In genomic region chr5:75561231-75561630, GRCm38 (mm10) we compare ENCODE assay signal across 26 mouse cellular contexts.
"Had no signal": no experiment of that assay in that cellular context is flagged by ENCODE, and none has a peak within 500 bp of the region (broad histone marks: within the 10 kb centered on the region; RNA-seq: fewer than 3 reads in every experiment).

No protein-coding gene starts in this region.

- H3K9ac ChIP-seq: heart, embryonic 12.5 days; hindbrain, embryonic 12.5 days; hindbrain, embryonic 14.5 days; intestine, embryonic 15.5 days; limb, embryonic 13.5 days; limb, embryonic 15.5 days; liver, embryonic 12.5 days; liver, embryonic 14.5 days had no signal

- DNase-seq: gastrocnemius, postnatal 10 days; gastrocnemius, postnatal 25 days; heart, adult 18-20 months; heart, postnatal 10 days; heart, postnatal 4 days; kidney, adult 18-20 months; kidney, adult 8-10 months; kidney, postnatal 10 days; kidney, postnatal 25 days; kidney, postnatal 4 days; left cerebral cortex, postnatal 4 days had no signal

- H3K9me3 ChIP-seq: heart, embryonic 10.5 days; heart, embryonic 12.5 days; hindbrain, embryonic 10.5 days; hindbrain, embryonic 12.5 days; intestine, embryonic 15.5 days; limb, embryonic 13.5 days; limb, embryonic 15.5 days; liver, embryonic 12.5 days had no signal

- H3K27me3 ChIP-seq: heart, embryonic 12.5 days; hindbrain, embryonic 12.5 days; intestine, embryonic 15.5 days; limb, embryonic 13.5 days; limb, embryonic 15.5 days; liver, embryonic 12.5 days had no signal

- H3K36me3 ChIP-seq: heart, embryonic 10.5 days; heart, embryonic 12.5 days; hindbrain, embryonic 10.5 days; hindbrain, embryonic 12.5 days; intestine, embryonic 15.5 days; limb, embryonic 13.5 days; limb, embryonic 15.5 days; liver, embryonic 12.5 days had no signal

- ATAC-seq: hindbrain, embryonic 16.5 days; inflammation-experienced regulatory T-cells, adult 6 months; intestine, embryonic 15.5 days; intestine, postnatal 0 days; liver, embryonic 12.5 days had no signal

- H3K4me2 ChIP-seq: heart, embryonic 12.5 days; hindbrain, embryonic 12.5 days; hindbrain, embryonic 14.5 days; intestine, embryonic 15.5 days; limb, embryonic 13.5 days; limb, embryonic 15.5 days; liver, embryonic 12.5 days had no signal

- H3K27ac ChIP-seq: heart, embryonic 10.5 days; hindbrain, embryonic 10.5 days; hindbrain, embryonic 12.5 days; hindbrain, embryonic 14.5 days; intestine, embryonic 15.5 days; layer of hippocampus, adult 2 months; left cerebral cortex, adult 2 months; limb, embryonic 13.5 days; limb, embryonic 15.5 days; liver, embryonic 12.5 days; liver, embryonic 14.5 days had no signal

- H3K4me3 ChIP-seq: heart, embryonic 10.5 days; heart, embryonic 12.5 days; hindbrain, embryonic 10.5 days; hindbrain, embryonic 12.5 days; intestine, embryonic 15.5 days; layer of hippocampus, adult 2 months; left cerebral cortex, adult 2 months; limb, embryonic 13.5 days; limb, embryonic 15.5 days; liver, embryonic 12.5 days had no signal

- H3K4me1 ChIP-seq: heart, embryonic 10.5 days; heart, embryonic 12.5 days; intestine, embryonic 15.5 days; limb, embryonic 13.5 days; limb, embryonic 15.5 days had no signal
